Mouse (Mus musculus) layer of hippocampus, postnatal 36 days (tissue): ENCODE results near the gene Cyth3. TPM values are rescaled to one million over a fixed set of nuclear protein-coding genes. Genes with fewer than 3 reads are reported as not detected.

Source experiments
- DNase-seq, 2 experiments: peaks; one replicate each; pipeline ENCODE4 v3.0.0; 2022
- total RNA-seq, 2 experiments: library from RNA; stranded (reverse); gene quantifications; 2 replicates each; pipeline ENCODE4 v1.2.3; 2021

Gene Cyth3
- total RNA-seq, 2 experiments from 2014 or later: 44.2 to 48.6 TPM

GRCm38 (mm10) chr5:143668884-143669283, 46.6 kb downstream of the Cyth3 start:
- DNase-seq: no peak

GRCm38 (mm10) chr5:143669393-143669792, 47.1 kb downstream of the Cyth3 start:
- no peak for DNase-seq

GRCm38 (mm10) chr5:143669839-143670238, 47.6 kb downstream of the Cyth3 start:
- no peak for DNase-seq

- DNase-seq: peak in 1 of 2 experiments; percentile 21
Observed at GRCm38 (mm10) chr5:143670740-143671415, 48.6 kb downstream of the Cyth3 start.

GRCm38 (mm10) chr5:143674576-143674975, 52.3 kb downstream of the Cyth3 start:
- DNase-seq: no peak

DNA sequence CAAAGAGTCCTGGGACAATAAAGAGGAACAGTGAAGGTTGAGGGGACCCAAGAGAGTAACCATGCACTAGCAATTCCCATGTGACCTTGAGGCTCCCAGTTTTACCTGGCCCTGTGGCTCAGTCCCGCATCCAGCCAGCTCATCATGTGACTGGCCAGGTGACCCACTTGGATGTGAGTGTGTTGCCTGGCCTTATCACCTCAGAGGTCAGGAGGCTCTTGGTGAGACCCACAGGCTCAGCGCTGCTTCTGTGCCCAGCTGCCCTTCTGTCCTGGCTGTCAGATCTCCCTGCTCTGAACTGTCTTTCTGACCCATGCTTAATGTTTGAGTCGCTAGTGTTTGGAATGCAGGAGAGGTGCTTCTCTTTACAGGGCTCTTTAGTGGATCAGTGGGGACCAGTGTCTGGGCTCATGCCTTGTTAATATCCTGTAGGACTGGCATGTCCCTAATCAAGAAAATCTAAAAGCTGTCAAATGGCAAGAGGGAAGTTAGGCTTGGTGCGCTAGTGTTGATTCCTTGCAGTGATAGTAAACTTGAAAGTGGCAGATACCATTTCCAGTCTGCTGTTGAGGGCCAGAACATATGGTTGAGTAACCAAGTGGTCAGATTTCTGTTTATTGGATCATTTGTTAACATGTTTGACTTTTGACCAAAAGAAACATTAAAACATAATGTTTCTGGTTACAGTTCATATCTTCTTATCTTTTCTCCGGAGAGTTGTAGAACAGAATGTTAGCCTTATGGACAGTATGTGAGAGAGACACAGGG, 54.2 kb downstream of the Cyth3 start:
- no peak for DNase-seq

DNA sequence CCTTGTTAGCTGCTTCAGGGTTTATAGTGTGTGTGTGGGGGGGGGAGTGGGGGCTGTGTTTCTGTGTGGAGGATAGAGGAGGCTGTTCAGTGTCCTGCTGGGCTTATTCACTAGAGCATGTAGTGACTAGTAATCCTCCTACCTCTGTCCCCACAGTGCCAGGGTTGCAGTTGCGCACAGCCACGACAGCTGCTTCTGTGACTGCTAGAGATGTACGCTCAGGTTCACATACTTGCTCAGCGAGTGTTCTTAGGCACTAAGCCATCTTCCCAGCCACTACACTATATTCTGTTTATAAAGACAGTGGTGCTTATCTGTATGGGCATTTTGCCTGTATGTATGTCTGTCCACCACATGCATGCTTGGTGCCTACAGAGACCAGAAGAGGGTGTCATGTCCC, 55.1 kb downstream of the Cyth3 start:
- DNase-seq: no peak

GRCm38 (mm10) chr5:143678634-143679271, 56.5 kb downstream of the Cyth3 start:
- no peak for DNase-seq

- no peak for DNase-seq
Observed at GRCm38 (mm10) chr5:143679654-143680053, 57.4 kb downstream of the Cyth3 start.

DNA sequence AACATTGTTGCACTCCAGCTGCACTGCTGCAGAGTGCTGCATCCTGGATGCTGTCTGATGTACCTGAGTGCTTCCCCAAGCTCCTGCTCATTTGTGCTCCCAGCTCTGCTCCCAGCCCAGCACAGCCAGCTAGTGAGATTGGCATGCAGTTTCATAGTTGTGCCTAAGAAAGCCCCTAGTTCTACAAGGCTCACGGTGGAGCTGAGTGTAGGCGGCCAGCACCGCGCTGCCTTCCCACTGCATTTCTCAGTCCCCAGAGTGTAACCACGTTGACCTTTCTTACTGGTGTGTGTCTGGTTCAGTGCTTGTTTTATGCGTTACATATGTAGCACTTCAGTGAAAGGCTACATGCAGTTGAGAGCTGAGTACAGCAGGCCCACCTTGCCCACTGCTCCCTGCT, 61.4 kb downstream of the Cyth3 start:
- DNase-seq: no peak

DNA sequence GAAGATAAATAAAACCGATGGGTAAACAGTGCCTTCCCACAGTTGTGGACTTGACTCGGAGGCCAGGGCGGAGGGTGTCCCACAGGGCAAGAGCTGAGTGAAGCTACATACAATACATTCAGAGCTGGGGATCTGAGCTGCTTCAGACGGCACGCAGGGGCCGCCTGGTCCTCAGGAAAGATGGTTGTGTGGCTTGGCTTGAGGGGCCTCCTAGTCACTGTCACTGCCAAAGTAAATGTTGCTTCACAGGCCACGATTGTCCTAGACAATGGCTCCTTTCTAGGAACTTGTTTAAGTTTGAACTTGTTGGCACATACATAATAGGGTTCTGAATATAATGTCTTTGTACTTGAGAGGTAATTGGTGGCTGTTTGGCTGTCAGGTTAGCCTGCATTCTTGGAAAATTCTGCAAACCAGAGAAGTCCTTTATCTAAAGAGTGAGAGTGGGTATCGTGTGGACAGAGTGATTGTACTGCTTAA, 62.7 kb downstream of the Cyth3 start:
- no peak for DNase-seq

- DNase-seq: no peak
Observed at GRCm38 (mm10) chr5:143686456-143686855, 64.2 kb downstream of the Cyth3 start.

DNA sequence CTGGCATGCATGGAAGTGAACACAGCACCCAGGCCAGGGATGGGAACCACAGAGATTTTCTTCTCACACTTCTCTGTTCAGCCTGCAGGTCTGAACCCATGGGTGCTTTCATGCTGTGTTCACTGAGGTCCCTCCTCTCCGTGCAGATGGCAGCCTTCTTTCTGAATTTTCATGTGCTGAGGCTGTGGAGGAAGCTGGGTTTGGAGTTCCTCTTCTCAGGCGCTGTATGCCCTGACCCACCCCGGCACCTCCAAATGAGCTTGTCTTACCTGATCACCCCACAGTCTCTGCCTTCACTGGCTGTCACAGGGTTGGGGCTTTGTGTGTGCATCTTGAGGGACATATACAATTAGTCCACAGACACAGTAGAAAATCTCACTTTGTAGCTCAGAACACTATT, 65.3 kb downstream of the Cyth3 start:
- DNase-seq: no peak

GRCm38 (mm10) chr5:143690392-143690791, 68.1 kb downstream of the Cyth3 start:
- DNase-seq: no peak

GRCm38 (mm10) chr5:143690926-143691325, 68.7 kb downstream of the Cyth3 start:
- peak; percentile 57 to 68 for DNase-seq

DNA sequence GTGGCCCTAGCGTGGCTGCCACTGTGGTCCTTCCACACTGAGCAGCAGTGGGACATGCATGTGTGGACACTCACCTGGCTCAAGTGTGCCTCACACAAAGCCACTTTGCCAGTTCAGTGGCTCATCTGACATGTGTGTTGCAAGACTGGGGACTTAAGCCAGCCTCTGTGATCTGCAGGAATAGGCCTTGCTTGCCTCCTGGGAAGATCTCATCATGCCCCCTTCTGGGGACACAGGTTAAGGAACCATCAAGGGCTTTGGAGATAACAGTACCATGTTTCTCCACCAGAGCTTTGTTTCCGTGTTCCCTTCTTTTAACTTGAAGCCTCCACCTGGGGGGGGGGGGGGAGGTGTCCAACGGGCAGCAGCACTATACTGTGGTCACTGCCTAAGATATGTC, 74.1 kb downstream of the Cyth3 start:
- DNase-seq: no peak

GRCm38 (mm10) chr5:143698454-143698853, 76.2 kb downstream of the Cyth3 start:
- DNase-seq: no peak

DNA sequence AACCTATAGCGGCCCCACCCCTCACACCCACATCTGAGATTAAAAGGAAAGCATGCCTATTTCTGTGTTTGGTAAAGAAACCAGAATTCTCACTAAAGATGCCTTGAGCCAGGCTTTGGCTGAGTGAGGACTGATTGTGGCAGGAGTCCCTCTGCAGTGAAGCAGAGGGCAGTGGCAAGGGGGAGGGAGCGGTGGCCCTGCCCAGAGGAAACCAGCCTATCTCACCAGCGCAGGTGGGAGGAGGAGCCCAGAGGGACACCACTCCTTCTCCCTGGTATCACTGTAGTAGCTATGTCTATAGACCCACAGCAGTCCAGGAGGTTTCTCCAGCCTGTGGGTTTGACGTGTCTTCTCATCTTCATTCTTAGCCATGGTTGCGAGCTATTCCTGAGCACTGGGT, 78.0 kb downstream of the Cyth3 start:
- DNase-seq: no peak

DNA sequence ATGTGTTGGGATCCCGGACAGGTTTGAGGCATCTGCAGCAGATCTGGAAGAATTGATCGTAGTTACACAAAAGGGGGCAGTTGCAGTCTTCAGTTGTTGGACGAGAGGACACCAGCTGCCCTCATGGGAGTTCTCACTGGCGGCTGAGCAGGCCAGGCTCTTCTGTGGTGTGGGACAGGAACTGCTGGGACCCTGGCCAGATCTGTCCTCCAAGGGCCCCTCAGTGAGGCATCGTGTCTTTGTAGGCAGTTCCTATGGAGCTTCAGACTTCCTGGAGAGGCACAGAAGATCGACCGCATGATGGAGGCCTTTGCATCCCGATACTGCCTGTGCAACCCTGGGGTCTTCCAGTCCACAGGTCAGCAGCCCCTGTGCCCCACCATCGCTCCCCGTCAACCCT, 78.8 kb downstream of the Cyth3 start:
- no peak for DNase-seq

DNA sequence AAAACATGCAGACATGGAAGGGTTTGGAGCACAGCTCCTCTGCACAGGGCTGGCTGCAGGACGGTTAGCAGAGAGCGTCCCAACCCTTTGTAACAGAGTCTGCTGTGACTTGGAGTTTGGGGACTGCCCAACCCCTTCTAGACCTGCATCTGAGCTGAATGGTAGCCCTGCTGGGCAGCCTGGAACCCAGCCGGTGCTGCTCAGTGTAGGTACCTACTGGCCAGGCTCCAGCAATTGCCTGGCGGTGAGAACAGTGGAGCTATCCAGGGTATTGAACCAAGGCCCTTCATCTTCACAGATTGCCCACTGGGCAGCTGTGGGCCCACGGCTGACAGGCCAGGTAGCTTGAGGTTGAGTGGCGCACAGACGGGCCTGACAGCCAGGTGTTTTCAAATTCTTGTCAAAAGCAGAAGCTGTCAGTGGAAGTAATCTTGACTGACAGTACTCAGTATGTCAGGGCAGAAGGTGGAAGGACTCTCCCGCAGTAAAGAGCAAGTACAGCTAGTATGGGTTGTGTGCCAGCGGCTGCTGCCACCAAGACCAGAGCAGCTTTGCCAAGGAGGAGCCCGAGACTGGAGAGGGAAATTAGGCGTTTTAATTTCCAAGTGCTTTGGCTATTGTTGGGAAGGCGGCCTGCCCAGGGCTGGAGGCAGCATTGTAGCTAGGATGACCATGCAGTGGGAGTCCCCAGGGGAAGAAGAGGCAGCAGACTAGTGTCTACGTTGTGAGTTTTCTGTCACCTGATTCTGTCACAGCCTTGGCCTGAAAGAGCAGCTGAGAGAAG, 82.8 kb downstream of the Cyth3 start:
- no peak for DNase-seq

GRCm38 (mm10) chr5:143705659-143705982, 83.4 kb downstream of the Cyth3 start:
- DNase-seq: no peak

GRCm38 (mm10) chr5:143706030-143706821, 84.0 kb downstream of the Cyth3 start:
- DNase-seq: no peak
